Mouse (Mus musculus) liver, adult 2 months (tissue): ENCODE results near the gene Olfr477.

Experiments
- CTCF ChIP-seq: fragments of 200-500 bp; IDR thresholded peaks from 2 replicates; pipeline ENCODE4 v1.5.1; 2011; ENCODE audit warnings: low read depth, low read length, control low read depth
- POLR2A ChIP-seq: fragments of 200-500 bp; IDR thresholded peaks from 2 replicates; pipeline ENCODE4 v1.6.1; 2011; ENCODE audit warnings: low read length, control low read depth; ENCODE audit not compliant: insufficient read depth; ENCODE audit errors: extremely low read depth

DNA sequence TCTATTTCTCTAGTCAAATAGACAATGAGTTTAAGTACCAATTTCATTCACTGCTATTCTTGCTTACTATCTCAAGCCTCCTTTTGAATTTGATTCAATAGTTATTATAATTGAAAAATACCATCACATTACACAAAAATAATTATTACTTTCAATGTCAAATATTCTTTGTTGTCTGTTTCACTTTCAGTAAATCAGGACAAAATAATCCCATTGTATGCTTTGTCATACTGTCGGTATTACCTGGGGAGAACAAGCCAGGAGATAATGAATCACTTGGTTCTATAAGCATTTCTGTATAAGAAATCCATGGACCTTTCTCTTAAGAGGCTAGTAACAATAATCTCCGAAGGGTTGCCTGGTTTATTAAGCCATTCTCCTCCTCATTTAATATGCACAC is at the start of gene Olfr477:
- no peak for TF ChIP-seq CTCF
- TF ChIP-seq POLR2A: no peak
